23 mouse cellular contexts compared by ENCODE assay signal in genomic region chr2:93129176-93129575, GRCm38 (mm10).
"Had no signal": no experiment of that assay in that cellular context is flagged by ENCODE, and none has a peak within 500 bp of the region (broad histone marks: within the 10 kb centered on the region; RNA-seq: fewer than 3 reads in every experiment).

No protein-coding gene starts in this region.

- H3K9ac ChIP-seq: kidney, embryonic 15.5 days; limb, embryonic 12.5 days; limb, embryonic 15.5 days; liver, embryonic 12.5 days; liver, embryonic 15.5 days; midbrain, embryonic 12.5 days; midbrain, embryonic 15.5 days; neural tube, embryonic 12.5 days; neural tube, embryonic 15.5 days had no signal

- H3K9me3 ChIP-seq: kidney, embryonic 15.5 days; limb, embryonic 12.5 days; limb, embryonic 15.5 days; liver, embryonic 12.5 days; liver, embryonic 15.5 days; megakaryocyte, embryonic 14.5 days; midbrain, embryonic 12.5 days; midbrain, embryonic 15.5 days; neural tube, embryonic 12.5 days; neural tube, embryonic 15.5 days had no signal

- H3K27me3 ChIP-seq: limb, embryonic 12.5 days; limb, embryonic 15.5 days; liver, embryonic 12.5 days; liver, embryonic 15.5 days; midbrain, embryonic 12.5 days; midbrain, embryonic 15.5 days; neural tube, embryonic 12.5 days; neural tube, embryonic 15.5 days had no signal

- H3K4me3 ChIP-seq: kidney, embryonic 15.5 days; limb, embryonic 12.5 days; limb, embryonic 15.5 days; liver, embryonic 12.5 days; liver, embryonic 15.5 days; megakaryocyte, embryonic 14.5 days; midbrain, embryonic 12.5 days; midbrain, embryonic 15.5 days; neural tube, embryonic 12.5 days; neural tube, embryonic 15.5 days had no signal

- H3K4me2 ChIP-seq: kidney, embryonic 15.5 days; limb, embryonic 12.5 days; limb, embryonic 15.5 days; liver, embryonic 12.5 days; liver, embryonic 15.5 days; midbrain, embryonic 12.5 days; midbrain, embryonic 15.5 days; neural tube, embryonic 12.5 days; neural tube, embryonic 15.5 days had no signal

- ATAC-seq: liver, embryonic 12.5 days; midbrain, embryonic 15.5 days had no signal

- H3K4me1 ChIP-seq: limb, embryonic 12.5 days; liver, embryonic 12.5 days; liver, embryonic 15.5 days; megakaryocyte, embryonic 14.5 days had no signal

- H3K36me3 ChIP-seq: kidney, embryonic 15.5 days; limb, embryonic 12.5 days; limb, embryonic 15.5 days; liver, embryonic 12.5 days; liver, embryonic 15.5 days; midbrain, embryonic 12.5 days; midbrain, embryonic 15.5 days; neural tube, embryonic 12.5 days; neural tube, embryonic 15.5 days had no signal

- DNase-seq: kidney, adult 8-10 months; kidney, postnatal 10 days; kidney, postnatal 36 days; left cerebral cortex, postnatal 4 days; lung, adult 2 months; lung, postnatal 14 days; retina, postnatal 1 day; right cerebral cortex, postnatal 25 days; spleen, adult 18-20 months; thymus, adult 18-20 months; thymus, postnatal 14 days; thymus, postnatal 4 days had no signal

- H3K27ac ChIP-seq: kidney, embryonic 15.5 days; limb, embryonic 12.5 days; limb, embryonic 15.5 days; liver, embryonic 12.5 days; liver, embryonic 15.5 days; macrophage; midbrain, embryonic 12.5 days; midbrain, embryonic 15.5 days; neural tube, embryonic 12.5 days; neural tube, embryonic 15.5 days had no signal
